Mouse (Mus musculus): Measurements from ENCODE around the gene Morn4.
"Not testable (repeated sequence)": the region's sequence is repeated elsewhere in the genome, so short reads cannot be mapped to it uniquely, and the experiment has no call there.

Gene Morn4

GRCm38 (mm10) chr19:42089103-42089747 is 3.1 kb upstream of the Morn4 start:
- in situ Hi-C loops (cut with MboI, MseI) = no loop called here

GRCm38 (mm10) chr19:42085690-42086089 is 467 bp downstream of the Morn4 start:
- in situ Hi-C loops (cut with MboI, MseI) = no loop called here

GRCm38 (mm10) chr19:42081613-42082012 is 4.5 kb downstream of the Morn4 start:
- in situ Hi-C loops (cut with MboI, MseI) = not testable (repeated sequence)

- in situ Hi-C loops (cut with MboI, MseI) = no loop called here
Observed at GRCm38 (mm10) chr19:42080469-42080868, 5.7 kb downstream of the Morn4 start.

- in situ Hi-C loops (cut with MboI, MseI) = loop anchor here in 1 of 2 experiments (10.0 kb wide), 1 partner anchor 475 kb away; no protein-coding TSS in a partner anchor
Observed at GRCm38 (mm10) chr19:42079950-42080349, 6.2 kb downstream of the Morn4 start.

- in situ Hi-C loops (cut with MboI, MseI) = loop anchor here in 1 of 2 experiments (10.0 kb wide), 1 partner anchor 474 kb away; no protein-coding TSS in a partner anchor
Observed at GRCm38 (mm10) chr19:42079006-42079405, 7.2 kb downstream of the Morn4 start.

GRCm38 (mm10) chr19:42078566-42078965 is 7.6 kb downstream of the Morn4 start:
- in situ Hi-C loops (cut with MboI, MseI) = loop anchor here in 1 of 2 experiments (10.0 kb wide), 1 partner anchor 474 kb away; no protein-coding TSS in a partner anchor

- in situ Hi-C loops (cut with MboI, MseI) = loop anchor here in 1 of 2 experiments (10.0 kb wide), 1 partner anchor 471 kb away; no protein-coding TSS in a partner anchor
Observed at GRCm38 (mm10) chr19:42075992-42076391, 10.2 kb downstream of the Morn4 start.

- in situ Hi-C loops (cut with MboI, MseI) = loop anchor here in 1 of 2 experiments (10.0 kb wide), 1 partner anchor 470 kb away; no protein-coding TSS in a partner anchor
Observed at GRCm38 (mm10) chr19:42075051-42075450, 11.1 kb downstream of the Morn4 start.

GRCm38 (mm10) chr19:42072802-42073201 is 13.4 kb downstream of the Morn4 start:
- in situ Hi-C loops (cut with MboI, MseI) = loop anchor here in 1 of 2 experiments (10.0 kb wide), 1 partner anchor 468 kb away; no protein-coding TSS in a partner anchor

- in situ Hi-C loops (cut with MboI, MseI) = loop anchor here in 1 of 2 experiments (10.0 kb wide), 1 partner anchor 467 kb away; no protein-coding TSS in a partner anchor
Observed at GRCm38 (mm10) chr19:42071886-42072608, 14.1 kb downstream of the Morn4 start.

GRCm38 (mm10) chr19:42071221-42071620 is 14.9 kb downstream of the Morn4 start:
- in situ Hi-C loops (cut with MboI, MseI) = loop anchor here in 1 of 2 experiments (10.0 kb wide), 1 partner anchor 466 kb away; no protein-coding TSS in a partner anchor

- in situ Hi-C loops (cut with MboI, MseI) = no loop called here
Observed at GRCm38 (mm10) chr19:42069241-42069525, 17.0 kb downstream of the Morn4 start.

GRCm38 (mm10) chr19:42068441-42069240 is 17.5 kb downstream of the Morn4 start:
- in situ Hi-C loops (cut with MboI, MseI) = no loop called here

- in situ Hi-C loops (cut with MboI, MseI) = no loop called here
Observed at GRCm38 (mm10) chr19:42061443-42061842, 24.7 kb downstream of the Morn4 start.

- in situ Hi-C loops (cut with MboI, MseI) = no loop called here
Observed at GRCm38 (mm10) chr19:42058426-42058825, 27.7 kb downstream of the Morn4 start.

- in situ Hi-C loops (cut with MboI, MseI) = no loop called here
Observed at GRCm38 (mm10) chr19:42056719-42057409, 29.3 kb downstream of the Morn4 start.

GRCm38 (mm10) chr19:42055881-42056280 is 30.3 kb downstream of the Morn4 start:
- in situ Hi-C loops (cut with MboI, MseI) = no loop called here

GRCm38 (mm10) chr19:42054255-42054654 is 31.9 kb downstream of the Morn4 start:
- in situ Hi-C loops (cut with MboI, MseI) = no loop called here

- in situ Hi-C loops (cut with MboI, MseI) = no loop called here
Observed at GRCm38 (mm10) chr19:42051948-42052347, 34.2 kb downstream of the Morn4 start, which contains the start of gene 4933411K16Rik. Gene 4933411K16Rik, plus strand, starts transcription at chr19:42052248.

- in situ Hi-C loops (cut with MboI, MseI) = no loop called here
Observed at GRCm38 (mm10) chr19:42051351-42051750, 34.8 kb downstream of the Morn4 start.

All from T-helper 17 cell (primary cell).